ENCODE assay signal across 11 mouse cellular contexts in genomic region chr11:115234320-115235044, GRCm38 (mm10). TPM values are rescaled to one million over a fixed set of nuclear protein-coding genes. Genes with fewer than 3 reads are reported as not detected.
DNase-seq lines count a peak whose midpoint lies in the region; ATAC-seq and TF ChIP-seq lines count a peak whose summit lies in the region.
"Had no signal": no experiment of that assay in that cellular context is flagged by ENCODE, and none has a peak within 500 bp of the region (broad histone marks: within the 10 kb centered on the region; RNA-seq: fewer than 3 reads in every experiment).

No protein-coding gene starts in this region.

- no peak overlapping the region for H3K4me3 ChIP-seq in lung, postnatal 0 days (ENCODE audit: low read depth, low read length)
- H3K4me3 ChIP-seq in hindbrain, embryonic 14.5 days (replicated peaks; ENCODE audit: low read length), result no peak overlapping the region
- H3K4me3 ChIP-seq: heart, adult 2 months; lung, embryonic 15.5 days had no signal

- H3K27ac ChIP-seq in lung, postnatal 0 days (ENCODE audit: low read length), result no peak overlapping the region
- H3K27ac ChIP-seq in hindbrain, embryonic 14.5 days, result no peak overlapping the region
- H3K27ac ChIP-seq: heart, adult 2 months; lung, embryonic 15.5 days had no signal

- no peaks in the 10 kb centered on the region for H3K4me1 ChIP-seq in lung, postnatal 0 days (ENCODE audit: insufficient read depth, low read depth, low read length)
- H3K4me1 ChIP-seq in hindbrain, embryonic 14.5 days (replicated peaks; ENCODE audit: control insufficient read depth, insufficient read depth, low read length), result peaks cover 50% of the 10 kb centered on the region

- H3K27me3 ChIP-seq in lung, postnatal 0 days (replicated peaks; ENCODE audit: insufficient read depth, low read length), result no peaks in the 10 kb centered on the region
- no peaks in the 10 kb centered on the region for H3K27me3 ChIP-seq in hindbrain, embryonic 14.5 days (ENCODE audit: control insufficient read depth, insufficient read depth, low read length)

- no peak for TF ChIP-seq EP300 in lung, postnatal 0 days (IDR thresholded peaks at IDR 0.05)

- peak; percentile 40 for DNase-seq in gastrocnemius, postnatal 10 days
- no peak for DNase-seq in gastrocnemius, adult 8-10 months (ENCODE audit: low spot score in 2 of 2)
- peak; percentile 42 for DNase-seq in lung, postnatal 0 days (ENCODE audit: low spot score)
- no peak for DNase-seq in lung, postnatal 14 days
- peak; percentile 76 for DNase-seq in adrenal gland, adult 2 months
- no peak for DNase-seq in hindbrain, embryonic 14.5 days (ENCODE audit: low spot score)
- DNase-seq in thymus, postnatal 36 days, result no peak
- no peak for DNase-seq in embryo, embryonic 9.5 days (ENCODE audit: extremely low spot score)
- DNase-seq: heart, adult 2 months had no signal

- no peak for TF ChIP-seq CTCF in lung, postnatal 0 days (IDR thresholded peaks at IDR 0.05)

- no peaks in the 10 kb centered on the region for H3K9me3 ChIP-seq in lung, postnatal 0 days (ENCODE audit: low read length)
- no peaks in the 10 kb centered on the region for H3K9me3 ChIP-seq in hindbrain, embryonic 14.5 days (ENCODE audit: control insufficient read depth, low read length)
- H3K9me3 ChIP-seq: lung, embryonic 15.5 days had no signal

- no peaks in the 10 kb centered on the region for H3K36me3 ChIP-seq in lung, postnatal 0 days (ENCODE audit: insufficient read depth, low read length)
- no peaks in the 10 kb centered on the region for H3K36me3 ChIP-seq in hindbrain, embryonic 14.5 days (replicated peaks; ENCODE audit: control insufficient read depth, insufficient read depth)
- H3K36me3 ChIP-seq: lung, embryonic 15.5 days had no signal

- H3K4me2 ChIP-seq in lung, postnatal 0 days (replicated peaks; ENCODE audit: low read depth, low read length), result no peak overlapping the region
- H3K4me2 ChIP-seq in hindbrain, embryonic 14.5 days (replicated peaks), result no peak overlapping the region
- H3K4me2 ChIP-seq: lung, embryonic 15.5 days had no signal

- 72% methylated on average over 15 of the region's 15 CpGs for WGBS in lung, postnatal 0 days
- 65% methylated on average over 15 of the region's 15 CpGs for WGBS in hindbrain, embryonic 14.5 days

- H3K9ac ChIP-seq in lung, postnatal 0 days (replicated peaks; ENCODE audit: low read depth), result no peak overlapping the region
- H3K9ac ChIP-seq in hindbrain, embryonic 14.5 days, result no peak overlapping the region
- H3K9ac ChIP-seq: lung, embryonic 15.5 days had no signal

- ATAC-seq in lung, postnatal 0 days, result 0 out of 2 replicates have a peak, but pooled peaks have one; percentile 13
- peak; percentile 7; the same call in 1 of the 2 replicates for ATAC-seq in hindbrain, embryonic 14.5 days (ENCODE audit: low FRiP score)
- ATAC-seq: intestine, embryonic 16.5 days had no signal

RNA-seq across cellular contexts. Expression of gene Grin2c, which starts 32.6 kb away (rescaled TPM):
- total RNA-seq in gastrocnemius, postnatal 10 days (2021), result under 1 TPM; 0.05 to 0.16 TPM
- total RNA-seq in gastrocnemius, adult 8-10 months (2022), result under 1 TPM; 0.05 to 0.16 (median 0.14) TPM
- 0.11 TPM in 2 replicates for polyA plus RNA-seq in lung, postnatal 0 days (2015; fragmentation: Nextera tagmentation; extraction: Ambion mirVana)
- total RNA-seq in adrenal gland, adult 2 months (2021), result 1 to 10 TPM; 2.3 to 9.4 TPM
- 13.8 and 25.5 TPM in 2 replicates for polyA plus RNA-seq in adrenal gland, adult 2 months (2012; rRNA removed)
- polyA plus RNA-seq in hindbrain, embryonic 14.5 days (2014; fragmentation: Nextera tagmentation; extraction: Ambion mirVana), result 0.33 and 0.35 TPM in 2 replicates

RNA-seq across cellular contexts. Expression of gene Fdxr, which starts 42.4 kb away (rescaled TPM):
- total RNA-seq in gastrocnemius, postnatal 10 days (2021), result 1 to 10 TPM; 5.0 to 5.7 TPM
- 1 to 10 TPM; 2.4 to 4.1 (median 2.7) TPM for total RNA-seq in gastrocnemius, adult 8-10 months (2022)
- 6.9 and 7.9 TPM in 2 replicates for polyA plus RNA-seq in lung, postnatal 0 days (2015; fragmentation: Nextera tagmentation; extraction: Ambion mirVana)
- total RNA-seq in adrenal gland, adult 2 months (2021), result 1,000 to 10,000 TPM; 1,196 to 1,476 TPM
- 2,178 and 2,420 TPM in 2 replicates for polyA plus RNA-seq in adrenal gland, adult 2 months (2012; rRNA removed)
- polyA plus RNA-seq in hindbrain, embryonic 14.5 days (2014; fragmentation: Nextera tagmentation; extraction: Ambion mirVana), result 15.2 TPM in 2 replicates

RNA-seq across cellular contexts. Expression of gene Nat9, which starts 46.8 kb away (rescaled TPM):
- 10 to 100 TPM; 13.7 to 14.8 TPM for total RNA-seq in gastrocnemius, postnatal 10 days (2021)
- total RNA-seq in gastrocnemius, adult 8-10 months (2022), result 10 to 100 TPM; 13.3 to 16.6 (median 15.8) TPM
- 30.3 and 30.8 TPM in 2 replicates for polyA plus RNA-seq in lung, postnatal 0 days (2015; fragmentation: Nextera tagmentation; extraction: Ambion mirVana)
- total RNA-seq in adrenal gland, adult 2 months (2021), result 10 to 100 TPM; 20.0 to 29.2 TPM
- 12.0 and 16.2 TPM in 2 replicates for polyA plus RNA-seq in adrenal gland, adult 2 months (2012; rRNA removed)
- polyA plus RNA-seq in hindbrain, embryonic 14.5 days (2014; fragmentation: Nextera tagmentation; extraction: Ambion mirVana), result 18.2 and 20.0 TPM in 2 replicates

RNA-seq across cellular contexts. Expression of gene Tmem104, which starts 47.2 kb away (rescaled TPM):
- 1 to 10 TPM; 3.9 to 6.4 TPM for total RNA-seq in gastrocnemius, postnatal 10 days (2021)
- total RNA-seq in gastrocnemius, adult 8-10 months (2022), result 1 to 10 TPM; 4.3 to 7.2 (median 6.3) TPM
- polyA plus RNA-seq in lung, postnatal 0 days (2015; fragmentation: Nextera tagmentation; extraction: Ambion mirVana), result 9.6 and 10.5 TPM in 2 replicates
- 10 to 100 TPM; 23.7 to 27.9 TPM for total RNA-seq in adrenal gland, adult 2 months (2021)
- polyA plus RNA-seq in adrenal gland, adult 2 months (2012; rRNA removed), result 26.5 and 34.7 TPM in 2 replicates
- 10.7 and 11.7 TPM in 2 replicates for polyA plus RNA-seq in hindbrain, embryonic 14.5 days (2014; fragmentation: Nextera tagmentation; extraction: Ambion mirVana)

Comparison
In these comparisons a context has a peak if more than half of its experiments do, and no peak if none do; other contexts are left out.
1. DNase-seq: peak in gastrocnemius, postnatal 10 days (single experiment), lung, postnatal 0 days (single experiment) and adrenal gland, adult 2 months (single experiment); none in gastrocnemius, adult 8-10 months (0 of 2), lung, postnatal 14 days (single experiment), hindbrain, embryonic 14.5 days (single experiment), thymus, postnatal 36 days (0 of 2) and embryo, embryonic 9.5 days (single experiment).
2. RNA of gene Fdxr, which starts 42.4 kb away (total RNA-seq): 1,196 to 1,476 TPM in adrenal gland, adult 2 months; 5.0 to 5.7 TPM in gastrocnemius, postnatal 10 days and 2.4 to 4.1 TPM in gastrocnemius, adult 8-10 months; every median in the first group is over 100 times any median in the second.